Mouse (Mus musculus) limb, embryonic 10.5 days (tissue): ENCODE measurements around the gene Fscn2. TPM values are rescaled to one million over a fixed set of nuclear protein-coding genes. Genes with fewer than 3 reads are reported as not detected.
A peak's percentile ranks its signal among the peaks of the same experiment; 100 is the strongest.

Experiments
- DNase-seq: peaks from one replicate; pipeline ENCODE4 v3.0.0-alpha.2; 2017; ENCODE audit warnings: low spot score
- H3K27ac ChIP-seq: fragments of 300-500 bp; sonication (generic); 2 replicates; pipeline ENCODE4 v1.5.1; 2016; ENCODE audit warnings: mild to moderate bottlenecking
- H3K27me3 ChIP-seq: fragments of 300-500 bp; sonication (generic); 2 replicates; pipeline ENCODE4 v1.6.1; 2016; ENCODE audit warnings: low read depth, mild to moderate bottlenecking; ENCODE audit not compliant: poor library complexity, severe bottlenecking
- H3K36me3 ChIP-seq: fragments of 300-500 bp; sonication (generic); 2 replicates; pipeline ENCODE4 v1.6.1; 2016; ENCODE audit warnings: mild to moderate bottlenecking, moderate library complexity
- H3K4me1 ChIP-seq: fragments of 300-500 bp; sonication (generic); 2 replicates; pipeline ENCODE4 v1.6.1; 2016
- H3K4me3 ChIP-seq: fragments of 300-500 bp; sonication (generic); 2 replicates; pipeline ENCODE4 v1.5.1; 2016; ENCODE audit warnings: mild to moderate bottlenecking, moderate library complexity
- H3K9me3 ChIP-seq: fragments of 300-500 bp; sonication (generic); replicated peaks from 2 replicates; pipeline ENCODE4 v1.6.1; 2016; ENCODE audit warnings: mild to moderate bottlenecking
- WGBS: fragments of 180-500 bp; shearing (Covaris S2); methylation state at CpG from one replicate; pipeline ENCODE4 v1.1.7; 2016; 5-methylcytosine and 5-hydroxymethylcytosine counted together
- polyA plus RNA-seq: library from polyadenylated mRNA; unstranded; fragments of >200 nt; fragmentation: Nextera tagmentation; extraction: Ambion mirVana; gene quantifications from 2 replicates; pipeline ENCODE4 v1.2.1, GENCODE M21; 2016

The Fscn2 gene
- polyA plus RNA-seq, 1 experiment from 2014 or later, result 0.74 TPM

DNA sequence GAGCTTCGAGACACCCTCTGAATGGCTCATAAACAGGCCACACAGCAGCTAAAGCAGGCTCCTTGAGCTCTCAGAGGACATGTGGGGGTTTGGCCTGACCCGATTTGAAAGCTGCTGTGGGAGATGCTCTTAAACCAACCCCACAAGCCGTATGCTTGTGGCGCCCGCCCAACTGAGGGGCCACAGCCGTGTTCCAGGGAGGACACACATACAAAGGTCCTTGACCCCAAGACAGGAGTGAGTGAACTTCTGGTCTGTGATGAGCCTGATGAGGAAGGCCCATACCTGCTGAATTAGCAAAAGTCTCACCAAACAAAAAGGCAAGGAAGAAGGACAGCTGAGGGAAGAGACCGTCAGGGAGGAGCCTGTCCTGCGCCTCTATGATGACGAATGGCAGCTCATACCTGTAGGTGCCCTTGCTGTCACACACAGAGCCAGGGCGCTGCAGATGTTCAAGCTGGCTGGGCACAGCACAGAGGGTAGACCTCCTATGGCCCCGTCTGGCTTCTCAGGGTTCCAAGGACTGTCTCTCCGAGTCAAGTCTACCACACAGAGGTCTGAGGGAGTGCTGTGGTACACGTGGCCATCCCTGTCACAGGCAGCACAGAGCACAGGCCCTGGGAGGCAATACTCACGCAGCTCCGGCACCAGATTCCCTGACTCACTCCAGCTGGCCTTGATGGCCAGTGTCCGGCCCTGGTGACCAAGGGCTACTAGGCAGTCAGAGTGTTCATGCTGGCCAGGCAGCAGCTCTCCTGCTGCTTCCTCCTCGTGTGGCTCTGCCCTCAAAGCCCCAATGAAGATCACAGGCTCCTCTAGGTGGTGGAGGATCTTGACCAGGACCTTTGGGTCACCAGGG, 15.2 kb downstream of the Fscn2 start:
- 90% methylated on average over 17 of the region's 17 CpGs for WGBS
- no peak overlapping the region for H3K4me3 ChIP-seq
- peaks cover 26% of the 10 kb centered on the region for H3K4me1 ChIP-seq
- H3K36me3 ChIP-seq, result peaks cover 76% of the 10 kb centered on the region
- no peaks in the 10 kb centered on the region for H3K27me3 ChIP-seq
- no peak for DNase-seq
- H3K27ac ChIP-seq, result no peak overlapping the region
- no peaks in the 10 kb centered on the region for H3K9me3 ChIP-seq

DNA sequence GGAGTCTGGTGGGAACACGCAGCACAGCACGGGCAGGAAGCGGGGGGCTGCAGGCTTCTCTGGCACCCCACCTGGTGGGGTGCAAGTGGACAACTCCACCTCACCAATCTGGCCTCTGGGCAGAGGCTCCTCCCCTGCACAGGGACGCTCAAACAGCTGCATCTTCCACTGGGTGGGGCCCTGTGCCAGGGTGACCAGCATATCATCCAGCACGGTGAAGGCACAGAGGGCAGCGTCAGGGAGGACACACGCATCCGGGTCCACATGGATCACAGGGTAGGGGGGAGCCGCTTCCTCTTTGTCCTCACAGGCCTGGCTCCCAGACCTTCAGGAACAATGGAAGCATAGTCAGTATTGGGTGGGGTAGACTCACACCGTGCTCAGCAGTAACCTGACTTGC, 16.0 kb downstream of the Fscn2 start:
- DNase-seq, result no peak
- peaks cover 76% of the 10 kb centered on the region for H3K36me3 ChIP-seq
- H3K4me3 ChIP-seq, result peak overlapping the region; percentile 92
- no peaks in the 10 kb centered on the region for H3K27me3 ChIP-seq
- H3K27ac ChIP-seq, result no peak overlapping the region
- H3K4me1 ChIP-seq, result peaks cover 26% of the 10 kb centered on the region
- H3K9me3 ChIP-seq, result no peaks in the 10 kb centered on the region
- WGBS, result 87% methylated on average over 10 of the region's 10 CpGs

DNA sequence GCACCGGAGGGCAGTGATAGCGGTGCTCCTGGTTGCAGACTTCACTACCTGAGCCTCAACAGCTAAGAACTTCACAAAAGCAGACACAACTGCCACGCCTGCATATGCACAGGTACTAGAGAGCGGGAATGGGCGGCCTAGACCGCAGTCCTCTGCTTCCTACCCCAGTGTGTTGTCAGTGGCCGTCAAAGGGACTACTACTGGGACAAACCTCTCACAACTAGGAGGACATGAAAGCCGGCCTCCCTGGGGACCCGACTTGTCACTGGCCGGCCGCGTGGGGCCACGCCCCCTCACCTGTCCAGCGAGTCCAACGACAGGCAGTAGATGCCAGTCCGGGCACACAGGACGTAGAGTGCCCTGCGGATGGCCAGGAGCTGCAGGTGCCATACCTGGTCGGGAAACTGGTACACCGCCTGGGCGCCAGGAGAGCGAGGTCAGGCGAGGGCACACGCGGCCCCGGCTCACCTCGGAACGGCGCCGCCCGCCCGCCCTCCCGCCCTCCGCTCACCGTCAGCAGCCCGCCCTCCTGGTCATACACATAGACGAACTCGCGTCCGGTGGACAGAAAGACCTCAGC, 16.8 kb downstream of the Fscn2 start:
- Histone ChIP-seq H3K9me3 (no peaks in the 10 kb centered on the region), H3K27me3 (no peaks in the 10 kb centered on the region), H3K27ac (peak overlapping the region; percentile 86), H3K36me3 (peaks cover 76% of the 10 kb centered on the region), H3K4me3 (peak overlapping the region; percentile 92), H3K4me1 (peaks cover 26% of the 10 kb centered on the region)
- peak; percentile 65 for DNase-seq
- 3% methylated on average over 40 of the region's 40 CpGs for WGBS

DNA sequence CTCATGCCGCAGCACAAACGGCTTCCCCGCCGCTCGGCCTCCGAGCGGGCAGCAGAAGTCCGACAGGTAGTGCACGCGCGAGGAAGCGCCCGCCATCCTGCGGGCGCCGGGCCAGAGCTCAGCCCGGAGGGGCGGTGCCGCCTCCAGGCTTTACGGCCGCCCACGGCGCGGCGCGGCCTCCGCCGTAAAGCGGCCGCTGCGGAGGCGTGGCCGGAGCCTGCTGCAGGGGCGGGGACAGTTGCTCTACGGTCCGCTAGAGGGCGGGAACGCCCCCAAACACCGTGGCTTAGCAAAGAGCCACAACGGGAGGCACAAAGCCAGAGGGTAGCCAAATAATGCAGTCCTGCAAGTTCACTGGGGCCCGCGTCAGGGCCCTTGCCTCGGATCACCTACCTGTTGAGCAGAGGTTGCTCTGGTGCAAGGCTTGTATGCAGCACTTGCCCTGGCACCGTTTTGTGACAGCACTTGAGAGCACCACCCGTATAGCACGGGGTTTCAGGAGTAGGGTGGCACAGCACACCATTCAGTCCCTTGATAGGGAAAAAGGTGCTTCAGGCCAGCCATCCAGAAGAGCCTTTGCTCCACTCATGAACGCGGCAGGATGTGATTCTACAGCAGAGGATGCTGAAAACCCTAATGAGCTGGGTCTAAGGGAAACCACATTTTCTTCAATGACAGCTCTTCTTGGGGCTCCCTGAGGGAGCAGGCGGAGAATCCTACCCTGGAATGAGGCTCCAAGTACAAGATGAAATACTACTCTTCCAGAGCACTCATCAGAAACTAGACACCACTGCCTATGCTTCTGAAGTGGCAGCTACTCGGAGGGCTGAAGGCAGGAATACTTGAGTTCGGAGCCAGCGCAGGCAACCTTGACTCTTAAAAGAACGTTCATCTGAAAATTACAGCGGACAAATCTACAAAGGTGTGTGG, 17.5 kb downstream of the Fscn2 start, which contains the start of gene Faap100:
Gene Faap100 (minus strand): TSS at position 154 of the 930 bp plus-strand sequence.
- H3K4me3 ChIP-seq, result peak within 1 kb of the TSS; percentile 92
- DNase-seq, result peak; percentile 90
- peak within 1 kb of the TSS; percentile 86 for H3K27ac ChIP-seq
- H3K4me1 ChIP-seq, result peaks cover 26% of the 10 kb centered on the region
- H3K9me3 ChIP-seq, result no peaks in the 10 kb centered on the region
- H3K27me3 ChIP-seq, result no peaks in the 10 kb centered on the region
- peaks cover 76% of the 10 kb centered on the region for H3K36me3 ChIP-seq
- WGBS, result 8% methylated on average over 54 of the region's 54 CpGs

DNA sequence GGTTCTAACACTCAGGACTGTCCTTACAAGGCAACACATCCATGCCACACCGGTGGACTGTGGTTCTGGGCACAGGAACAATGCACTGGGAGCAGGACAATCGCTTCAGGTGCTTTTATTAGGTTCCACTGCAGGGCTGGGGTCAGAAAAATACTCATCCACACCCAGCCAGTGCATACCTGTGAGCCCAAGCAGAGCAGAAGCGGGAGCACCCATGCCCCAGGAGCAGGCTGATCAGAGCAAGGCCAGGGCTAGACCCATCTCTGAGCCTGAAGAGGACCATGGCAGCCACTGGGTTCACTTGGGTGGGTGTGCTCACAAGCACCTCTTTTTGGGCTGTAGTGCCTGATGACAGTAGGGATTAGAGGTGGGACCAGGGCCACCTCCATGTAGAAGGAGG, 18.9 kb downstream of the Fscn2 start:
- Histone ChIP-seq H3K36me3 (peaks cover 76% of the 10 kb centered on the region), H3K9me3 (no peaks in the 10 kb centered on the region), H3K4me1 (peaks cover 26% of the 10 kb centered on the region), H3K27ac (no peak overlapping the region), H3K27me3 (no peaks in the 10 kb centered on the region), H3K4me3 (no peak overlapping the region)
- DNase-seq, result no peak
- 94% methylated on average over 3 of the region's 3 CpGs for WGBS

DNA sequence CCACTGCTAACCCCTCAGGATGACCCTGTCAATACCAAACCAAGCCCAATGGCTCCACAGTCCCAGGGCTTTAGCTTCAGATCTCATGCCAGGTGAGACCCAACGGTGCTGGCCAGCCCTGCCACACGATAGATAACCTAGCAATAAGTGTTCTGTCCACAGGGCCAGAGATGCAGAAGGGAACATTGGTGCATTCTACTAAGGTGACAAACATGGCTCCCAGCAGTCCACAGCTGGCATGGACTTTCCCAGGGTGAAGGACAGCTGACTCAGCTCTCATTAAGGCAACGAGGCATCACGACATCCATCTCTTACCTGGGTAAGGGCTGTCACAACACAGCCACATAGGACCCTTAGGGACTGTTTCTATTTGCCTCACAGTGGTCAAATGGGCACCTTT, 19.8 kb downstream of the Fscn2 start:
- H3K36me3 ChIP-seq, result peaks cover 76% of the 10 kb centered on the region
- DNase-seq, result no peak
- WGBS, result 93% methylated on average over 4 of the region's 4 CpGs
- H3K4me1 ChIP-seq, result peaks cover 26% of the 10 kb centered on the region
- H3K27me3 ChIP-seq, result no peaks in the 10 kb centered on the region
- H3K9me3 ChIP-seq, result no peaks in the 10 kb centered on the region
- H3K4me3 ChIP-seq, result no peak overlapping the region
- no peak overlapping the region for H3K27ac ChIP-seq

DNA sequence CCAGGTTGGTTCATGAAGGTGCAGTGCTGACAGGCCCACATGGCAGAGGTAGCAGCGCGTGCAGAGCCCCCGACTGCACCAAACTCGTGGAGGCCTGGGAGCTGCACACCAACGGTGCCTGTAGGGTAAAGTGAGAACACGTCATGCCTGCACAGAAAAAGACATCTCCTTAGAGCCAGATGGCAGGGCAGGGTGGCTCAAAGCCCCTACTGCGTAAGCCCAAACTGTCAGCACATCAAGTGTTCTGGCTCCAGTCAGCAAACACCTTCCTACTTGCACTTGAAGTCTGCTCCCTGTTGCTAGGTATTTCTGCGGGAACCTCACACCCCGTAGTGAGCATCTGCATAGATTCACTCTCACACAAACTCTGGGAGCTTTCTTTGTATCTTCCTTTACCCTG, 21.2 kb downstream of the Fscn2 start:
- H3K27me3 ChIP-seq, result no peaks in the 10 kb centered on the region
- no peak overlapping the region for H3K27ac ChIP-seq
- no peaks in the 10 kb centered on the region for H3K9me3 ChIP-seq
- H3K4me3 ChIP-seq, result no peak overlapping the region
- WGBS, result 93% methylated on average over 9 of the region's 9 CpGs
- DNase-seq, result no peak
- peaks cover 76% of the 10 kb centered on the region for H3K36me3 ChIP-seq
- peaks cover 18% of the 10 kb centered on the region for H3K4me1 ChIP-seq

DNA sequence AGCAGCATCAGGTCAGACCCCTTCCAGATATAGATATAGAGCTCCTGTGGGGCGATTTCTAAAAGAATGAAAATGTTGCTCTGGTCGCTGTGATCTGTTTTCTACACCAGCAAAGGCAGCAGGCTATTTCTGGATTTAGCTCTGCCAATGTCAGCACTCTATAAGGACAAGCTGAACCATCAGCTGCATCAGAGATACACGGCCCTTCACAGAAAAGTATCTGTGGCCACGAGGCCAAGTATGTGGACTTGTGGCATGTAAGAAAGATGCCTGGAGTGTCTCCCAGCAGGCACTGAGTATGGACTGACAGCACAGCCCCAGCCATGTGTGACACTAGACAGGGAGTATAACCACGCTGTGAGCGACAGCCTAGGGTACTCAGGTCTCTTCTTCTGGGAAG, 25.3 kb downstream of the Fscn2 start:
- no peaks in the 10 kb centered on the region for H3K27me3 ChIP-seq
- no peak overlapping the region for H3K27ac ChIP-seq
- no peak overlapping the region for H3K4me3 ChIP-seq
- H3K9me3 ChIP-seq, result no peaks in the 10 kb centered on the region
- no peak for DNase-seq
- no peaks in the 10 kb centered on the region for H3K4me1 ChIP-seq
- 94% methylated on average over 6 of the region's 6 CpGs for WGBS
- peaks cover 85% of the 10 kb centered on the region for H3K36me3 ChIP-seq

DNA sequence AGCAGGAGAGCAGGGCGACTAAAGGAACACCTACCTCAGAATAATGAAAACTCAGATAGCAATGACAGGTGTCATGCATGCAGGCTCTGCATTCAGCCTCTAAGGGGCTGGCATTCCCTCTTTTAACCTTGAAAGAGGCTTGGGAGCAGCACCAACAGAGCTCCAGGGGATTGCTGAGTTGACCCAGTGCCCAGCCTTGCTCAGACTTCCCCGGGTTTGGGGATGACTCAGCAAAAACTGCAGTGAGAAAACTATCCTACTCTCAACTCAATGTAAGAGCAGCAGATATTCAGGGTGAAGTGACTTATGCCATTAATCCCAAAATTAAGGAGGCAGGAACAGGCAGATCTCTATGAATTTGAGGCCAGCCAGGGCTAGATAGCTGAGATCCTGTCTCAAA, 25.8 kb downstream of the Fscn2 start:
- Histone ChIP-seq H3K27me3 (no peaks in the 10 kb centered on the region), H3K36me3 (peaks cover 83% of the 10 kb centered on the region), H3K4me1 (peaks cover under 1% of the 10 kb centered on the region; the same call in 1 of the 2 replicates), H3K4me3 (no peak overlapping the region), H3K9me3 (no peaks in the 10 kb centered on the region), H3K27ac (no peak overlapping the region)
- no peak for DNase-seq
- 87% methylated on average over 2 of the region's 2 CpGs for WGBS

DNA sequence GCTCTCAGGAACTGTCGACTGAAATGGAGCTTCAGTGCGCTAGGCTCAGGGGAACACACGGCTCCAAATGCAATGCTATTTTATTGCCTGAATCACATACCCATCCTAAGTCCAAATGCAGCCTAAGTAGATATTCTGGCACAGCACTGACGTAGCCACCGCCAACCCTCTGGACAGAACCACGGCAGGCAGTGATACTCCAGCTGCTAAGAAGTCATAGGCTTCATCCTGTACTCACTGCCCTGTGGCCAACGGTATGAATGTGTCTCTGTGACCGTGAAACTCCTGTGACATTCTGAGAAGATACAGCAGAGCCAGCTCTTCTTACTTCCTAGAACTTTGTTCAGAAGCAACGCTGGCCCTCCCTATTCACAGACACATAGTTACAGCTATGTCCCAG, 27.2 kb downstream of the Fscn2 start:
- Histone ChIP-seq H3K36me3 (peaks cover 83% of the 10 kb centered on the region), H3K4me3 (no peak overlapping the region), H3K4me1 (peaks cover 7% of the 10 kb centered on the region), H3K27ac (no peak overlapping the region), H3K9me3 (no peaks in the 10 kb centered on the region), H3K27me3 (no peaks in the 10 kb centered on the region)
- WGBS, result 93% methylated on average over 9 of the region's 9 CpGs
- DNase-seq, result no peak

DNA sequence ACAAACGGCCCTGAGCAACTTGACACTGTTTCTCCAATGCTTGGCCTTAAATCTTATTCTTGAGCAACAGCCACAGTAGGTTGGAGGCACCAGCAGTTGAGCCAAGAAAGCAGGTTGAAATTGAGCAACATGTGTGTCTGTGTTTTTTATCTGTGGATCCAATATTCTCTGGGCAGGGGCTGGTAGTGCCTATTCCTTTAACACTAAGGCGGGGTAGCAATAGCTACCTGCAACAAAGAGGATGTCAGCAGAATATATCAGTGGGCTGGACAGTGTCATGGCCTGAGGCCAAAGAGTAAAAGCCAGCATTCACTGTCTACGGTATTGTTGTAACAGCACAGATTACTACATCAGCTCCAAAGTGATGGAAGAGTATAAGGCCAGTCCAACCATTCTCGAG, 34.3 kb downstream of the Fscn2 start:
- Histone ChIP-seq H3K27ac (no peak overlapping the region), H3K27me3 (no peaks in the 10 kb centered on the region), H3K9me3 (no peaks in the 10 kb centered on the region), H3K36me3 (peaks cover 90% of the 10 kb centered on the region), H3K4me3 (no peak overlapping the region), H3K4me1 (peaks cover 7% of the 10 kb centered on the region)
- WGBS, result 88% methylated on average over 4 of the region's 4 CpGs
- DNase-seq, result no peak

DNA sequence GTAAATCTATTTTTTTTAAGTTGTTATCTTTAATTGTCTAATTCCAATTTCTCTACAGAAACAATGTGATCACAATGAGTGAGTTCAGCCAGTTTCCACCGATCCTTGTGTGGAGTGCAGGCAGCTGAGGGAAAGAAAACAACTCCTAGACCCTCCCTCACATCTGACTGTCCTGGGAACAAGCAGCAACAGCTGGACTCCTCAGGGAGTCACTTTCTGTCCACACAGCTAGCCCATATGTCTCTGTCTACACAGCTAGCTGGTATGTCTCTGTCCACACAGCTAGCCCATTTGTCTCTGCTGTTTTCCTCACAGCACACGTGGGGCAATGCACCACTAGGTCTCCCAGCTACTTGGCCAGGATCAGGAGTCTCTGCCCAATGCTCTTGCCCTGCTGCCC, 36.3 kb downstream of the Fscn2 start:
- H3K36me3 ChIP-seq, result peaks cover 98% of the 10 kb centered on the region

More for the DNA sequence above, 36.3 kb downstream of the Fscn2 start:
- WGBS, result 85% methylated on average over 2 of the region's 2 CpGs
- no peak for DNase-seq
- no peaks in the 10 kb centered on the region for H3K27me3 ChIP-seq
- no peaks in the 10 kb centered on the region for H3K9me3 ChIP-seq
- H3K4me3 ChIP-seq, result no peak overlapping the region
- peaks cover 2% of the 10 kb centered on the region for H3K4me1 ChIP-seq
- H3K27ac ChIP-seq, result no peak overlapping the region
